9 mouse cellular contexts compared by ENCODE assay signal in genomic region chr13:93144336-93145167, GRCm38 (mm10). TPM values are rescaled to one million over a fixed set of nuclear protein-coding genes. Genes with fewer than 3 reads are reported as not detected.
DNase-seq lines count a peak whose midpoint lies in the region; ATAC-seq and TF ChIP-seq lines count a peak whose summit lies in the region.
"Had no signal": no experiment of that assay in that cellular context is flagged by ENCODE, and none has a peak within 500 bp of the region (broad histone marks: within the 10 kb centered on the region; RNA-seq: fewer than 3 reads in every experiment).

Gene Cmya5, minus strand, starts transcription at chr13:93144724.

- TF ChIP-seq EP300 in liver, embryonic 14.5 days (IDR thresholded peaks at IDR 0.05; ENCODE audit: low read depth), result no peak
- TF ChIP-seq EP300 in stomach, postnatal 0 days (optimal IDR thresholded peaks at IDR 0.05), result no peak

- H3K27ac ChIP-seq in cerebellum, adult 2 months (ENCODE audit: insufficient read depth, low read length), result no peak within 1 kb of the TSS
- H3K27ac ChIP-seq in forebrain, embryonic 15.5 days (replicated peaks), result peak within 1 kb of the TSS; percentile 12; the same call in 1 of the 2 replicates
- H3K27ac ChIP-seq in liver, embryonic 14.5 days, result no peak within 1 kb of the TSS
- peak within 1 kb of the TSS; percentile 83 for H3K27ac ChIP-seq in stomach, postnatal 0 days (replicated peaks)

- H3K4me1 ChIP-seq in cerebellum, adult 2 months (ENCODE audit: control insufficient read depth, insufficient read depth, low read length), result peaks cover 3% of the 10 kb centered on the region; the same call in 1 of the 2 replicates
- H3K4me1 ChIP-seq in forebrain, embryonic 15.5 days, result peaks cover 16% of the 10 kb centered on the region
- H3K4me1 ChIP-seq in liver, embryonic 14.5 days (replicated peaks; ENCODE audit: control insufficient read depth in 2 of 2, insufficient read depth in 2 of 2, low read length in 1 of 2), result no peaks in the 10 kb centered on the region
- H3K4me1 ChIP-seq in stomach, postnatal 0 days (replicated peaks; ENCODE audit: control insufficient read depth, insufficient read depth), result 0 out of 2 replicates have a peak, but pooled peaks cover 5% of the 10 kb centered on the region

- intact Hi-C loops in heart, postnatal 10 days (cut with DNase I), result loop anchor here (2.0 to 5.0 kb wide), 3 partner anchors 98 to 392 kb away; no protein-coding TSS in a partner anchor

- DNase-seq in CD8-positive naive resting alpha-beta T cell, adult 2 months (ENCODE audit: low read depth in 2 of 2, low spot score in 2 of 2), result peak; percentile 4 to 6
- DNase-seq in cerebellum, adult 2 months, result peak; percentile 82 to 83
- DNase-seq in heart, postnatal 10 days, result peak; percentile 97
- DNase-seq in kidney, postnatal 4 days, result peak; percentile 89 to 93
- peak in 1 of 3 experiments; percentile 7 for DNase-seq in liver, embryonic 14.5 days (ENCODE audit: low read depth in 3 of 3, low spot score in 3 of 3)
- DNase-seq in neural tube, embryonic 10.5 days (ENCODE audit: extremely low spot score, low spot score), result peak; percentile 62
- DNase-seq in stomach, postnatal 0 days (ENCODE audit: low spot score), result peak; percentile 87

- peak; percentile 36; the same call in 1 of the 2 replicates for TF ChIP-seq CTCF in cerebellum, adult 2 months (IDR thresholded peaks at IDR 0.05; ENCODE audit: borderline replicate concordance, insufficient read depth, low read depth, low read length)
- TF ChIP-seq CTCF in liver, embryonic 14.5 days (IDR thresholded peaks at IDR 0.05; ENCODE audit: low read depth), result peak; percentile 30
- TF ChIP-seq CTCF in stomach, postnatal 0 days (IDR thresholded peaks at IDR 0.05; ENCODE audit: low read depth), result peak; percentile 64

- peak; percentile 86 for ATAC-seq in forebrain, embryonic 15.5 days (replicated peaks)
- peak; percentile 55; the same call in 1 of the 2 replicates for ATAC-seq in liver, embryonic 14.5 days (ENCODE audit: insufficient read depth)
- ATAC-seq in stomach, postnatal 0 days (ENCODE audit: low FRiP score, low TSS enrichment), result peak; percentile 95
- ATAC-seq: Patski had no signal

- TF ChIP-seq POLR2A in cerebellum, adult 2 months (IDR thresholded peaks at IDR 0.05; ENCODE audit: borderline replicate concordance, insufficient read depth, low read length), result no peak

- H3K9ac ChIP-seq in forebrain, embryonic 15.5 days (replicated peaks), result peak within 1 kb of the TSS; percentile 50
- peak within 1 kb of the TSS; percentile 5; the same call in 1 of the 2 replicates for H3K9ac ChIP-seq in liver, embryonic 14.5 days (replicated peaks)
- peak within 1 kb of the TSS; percentile 64 for H3K9ac ChIP-seq in stomach, postnatal 0 days (ENCODE audit: low read length)

- no peaks in the 10 kb centered on the region for H3K27me3 ChIP-seq in cerebellum, adult 2 months (ENCODE audit: control insufficient read depth, insufficient read depth, low read length)
- H3K27me3 ChIP-seq in forebrain, embryonic 15.5 days, result no peaks in the 10 kb centered on the region
- no peaks in the 10 kb centered on the region for H3K27me3 ChIP-seq in liver, embryonic 14.5 days (ENCODE audit: control insufficient read depth, insufficient read depth, low read length)
- no peaks in the 10 kb centered on the region for H3K27me3 ChIP-seq in stomach, postnatal 0 days (ENCODE audit: control insufficient read depth, insufficient read depth, low read length)
- H3K27me3 ChIP-seq: Patski had no signal

- H3K36me3 ChIP-seq in forebrain, embryonic 15.5 days, result peaks cover 8% of the 10 kb centered on the region
- H3K36me3 ChIP-seq in liver, embryonic 14.5 days (replicated peaks; ENCODE audit: control insufficient read depth, insufficient read depth, low read depth), result peaks cover 4% of the 10 kb centered on the region; the same call in 1 of the 2 replicates
- H3K36me3 ChIP-seq in stomach, postnatal 0 days (ENCODE audit: control insufficient read depth, insufficient read depth, low read length), result 0 out of 2 replicates have a peak, but pooled peaks cover 2% of the 10 kb centered on the region

- 3% methylated on average over 45 of the region's 45 CpGs for WGBS in cerebellum, adult 2 months
- 2% methylated on average over 41 of the region's 45 CpGs for WGBS in forebrain, embryonic 15.5 days
- WGBS in liver, embryonic 14.5 days (ENCODE audit: insufficient replicate concordance), result 6% methylated on average over 45 of the region's 45 CpGs
- under 1% methylated on average over 44 of the region's 45 CpGs for WGBS in stomach, postnatal 0 days

- peak within 1 kb of the TSS; percentile 95 for H3K4me2 ChIP-seq in forebrain, embryonic 15.5 days (replicated peaks)
- peak within 1 kb of the TSS; percentile 64 for H3K4me2 ChIP-seq in liver, embryonic 14.5 days (ENCODE audit: low read depth)
- H3K4me2 ChIP-seq in stomach, postnatal 0 days (replicated peaks; ENCODE audit: low read depth), result peak within 1 kb of the TSS; percentile 91

- no peaks in the 10 kb centered on the region for H3K9me3 ChIP-seq in forebrain, embryonic 15.5 days
- H3K9me3 ChIP-seq in liver, embryonic 14.5 days (ENCODE audit: control insufficient read depth, low read length), result no peaks in the 10 kb centered on the region
- no peaks in the 10 kb centered on the region for H3K9me3 ChIP-seq in stomach, postnatal 0 days (ENCODE audit: control insufficient read depth, low read length)

- H3K4me3 ChIP-seq in cerebellum, adult 2 months (replicated peaks; ENCODE audit: insufficient read depth, low read depth, low read length), result peak within 1 kb of the TSS; percentile 31
- peak within 1 kb of the TSS; percentile 48 for H3K4me3 ChIP-seq in forebrain, embryonic 15.5 days
- peak within 1 kb of the TSS; percentile 10 to 34 for H3K4me3 ChIP-seq in liver, embryonic 14.5 days (ENCODE audit: insufficient read depth in 1 of 2, low read depth in 2 of 2, low read length in 2 of 2)
- peak within 1 kb of the TSS; percentile 54 for H3K4me3 ChIP-seq in stomach, postnatal 0 days (ENCODE audit: low read depth, low read length)

RNA-seq across cellular contexts. Expression of gene Cmya5, which starts in this region (rescaled TPM):
- polyA plus RNA-seq in cerebellum, adult 2 months (2012; rRNA removed), result 2.6 and 3.0 TPM in 2 replicates
- 0.15 and 0.19 TPM in 2 replicates for polyA plus RNA-seq in forebrain, embryonic 15.5 days (2015; fragmentation: Nextera tagmentation; extraction: Ambion mirVana)
- total RNA-seq in heart, postnatal 10 days (2021), result 100 to 1,000 TPM; 118 to 123 TPM
- polyA plus RNA-seq in liver, embryonic 14.5 days (2012; rRNA removed), result 0.01 TPM in 2 replicates
- polyA plus RNA-seq in liver, embryonic 14.5 days (2014; fragmentation: Nextera tagmentation; extraction: Ambion mirVana), result 0.01 TPM in 1 of 2 replicates, not detected in the other
- polyA plus RNA-seq in stomach, postnatal 0 days (2015; fragmentation: Nextera tagmentation; extraction: Ambion mirVana), result 0.13 TPM in 2 replicates
- polyA plus RNA-seq: Patski had no signal

Comparison
In these comparisons a context has a peak if more than half of its experiments do, and no peak if none do; other contexts are left out.
1. Peak in ATAC-seq, H3K4me3 ChIP-seq, H3K27ac ChIP-seq, H3K9ac ChIP-seq and H3K4me2 ChIP-seq in forebrain, embryonic 15.5 days; RNA of the gene not detected or under 1 TPM.
2. Peak in ATAC-seq, H3K4me3 ChIP-seq, H3K9ac ChIP-seq and H3K4me2 ChIP-seq in liver, embryonic 14.5 days; RNA of the gene not detected or under 1 TPM.
3. Peak in DNase-seq, ATAC-seq, H3K4me3 ChIP-seq, H3K27ac ChIP-seq, H3K9ac ChIP-seq and H3K4me2 ChIP-seq in stomach, postnatal 0 days; RNA of the gene not detected or under 1 TPM.
4. H3K9ac ChIP-seq: peak in every context shown above with its lines; median percentile 64 in stomach, postnatal 0 days; 50 in forebrain, embryonic 15.5 days; 5 in liver, embryonic 14.5 days.